Mouse (Mus musculus) ES-E14 (cell line): Measurements from ENCODE around the gene Ythdf1. TPM values are rescaled to one million over a fixed set of nuclear protein-coding genes. Genes with fewer than 3 reads are reported as not detected.

ENCODE experiments used
- DNase-seq: peaks from one replicate; pipeline ENCODE4 v3.0.0-alpha.2; 2013; ENCODE audit warnings: low read depth, low spot score
- H3K27ac ChIP-seq: 2 replicates; pipeline ENCODE4 v1.5.1; 2012; ENCODE audit warnings: low read depth, mild to moderate bottlenecking, low read length, moderate library complexity, mixed read lengths; ENCODE audit not compliant: poor library complexity, insufficient read depth, severe bottlenecking
- H3K36me3 ChIP-seq: 2 replicates; pipeline ENCODE4 v1.6.1; 2012; ENCODE audit warnings: mild to moderate bottlenecking, low read length, moderate library complexity, mixed read lengths; ENCODE audit not compliant: control insufficient read depth, poor library complexity, insufficient read depth, severe bottlenecking
- H3K4me1 ChIP-seq, 2 experiments: fragments of 150-350 bp in 1 of 2; sonication (generic) in 1 of 2; 2 replicates each; pipeline ENCODE4 v1.6.1; 2012; ENCODE audit warnings: low read length in 2 of 2, mild to moderate bottlenecking in 1 of 2, mixed read lengths in 1 of 2; ENCODE audit not compliant: control insufficient read depth in 2 of 2, insufficient read depth in 2 of 2, poor library complexity in 1 of 2
- H3K4me3 ChIP-seq, 2 experiments: fragments of 150-350 bp in 1 of 2; sonication (generic) in 1 of 2; 2 replicates each; pipeline ENCODE4 v1.5.1; 2012; ENCODE audit warnings: low read length in 2 of 2, low read depth in 1 of 2, mild to moderate bottlenecking in 1 of 2, mixed read lengths in 1 of 2; ENCODE audit not compliant: insufficient read depth in 1 of 2, poor library complexity in 1 of 2, severe bottlenecking in 1 of 2
- H3K9ac ChIP-seq: 2 replicates; pipeline ENCODE4 v1.6.1; 2012; ENCODE audit warnings: low read depth, mild to moderate bottlenecking, low read length, mixed read lengths; ENCODE audit not compliant: poor library complexity, insufficient read depth, severe bottlenecking
- H3K9me3 ChIP-seq: fragments of 150-350 bp; sonication (generic); 2 replicates; pipeline ENCODE4 v1.6.1; 2012; ENCODE audit warnings: low read depth, mild to moderate bottlenecking, low read length; ENCODE audit not compliant: control insufficient read depth, insufficient read depth
- CHD2 ChIP-seq: IDR thresholded peaks from 2 replicates; pipeline ENCODE4 v1.6.1; 2014; ENCODE audit warnings: mild to moderate bottlenecking, low read depth, low read length, inconsistent platforms
- HCFC1 ChIP-seq: IDR thresholded peaks from 2 replicates; pipeline ENCODE4 v1.6.1; 2012; ENCODE audit warnings: low read length, inconsistent platforms, borderline replicate concordance; ENCODE audit not compliant: insufficient read depth
- MAFK ChIP-seq: IDR thresholded peaks from 2 replicates; pipeline ENCODE4 v1.6.1; 2014; ENCODE audit warnings: mild to moderate bottlenecking, low read depth, low read length, inconsistent platforms; ENCODE audit not compliant: insufficient read depth
- ZC3H11A ChIP-seq: IDR thresholded peaks from 2 replicates; pipeline ENCODE4 v1.6.1; 2012; ENCODE audit warnings: low read depth, mild to moderate bottlenecking, inconsistent platforms, low read length, borderline replicate concordance
- ZNF384 ChIP-seq: IDR thresholded peaks from 2 replicates; pipeline ENCODE4 v1.6.1; 2012; ENCODE audit warnings: low read depth, low read length, inconsistent platforms
- in situ Hi-C, 2 experiments: fragments of 600-800 bp; cut with MboI; formaldehyde crosslinking; loops; one replicate each; pipeline ENCODE4 v1.15.1; 2025; ENCODE audit warnings: low sequenced_read_pairs in 2 of 2, inconsistent platforms in 1 of 2; ENCODE audit not compliant: unreplicated experiment in 2 of 2
- total RNA-seq: library from RNA; depleted of rRNA; stranded (reverse); fragments of 300-350 nt; gene quantifications from 2 replicates; pipeline ENCODE4 v1.2.3, GENCODE M21; 2012

The Ythdf1 gene
- total RNA-seq, 1 experiment: 58.4 TPM

GRCm38 (mm10) chr2:180915886-180916433 is 4.8 kb downstream of the Ythdf1 start:
- no peak overlapping the region for H3K27ac ChIP-seq
- in situ Hi-C loops: no loop called here
- no peak for DNase-seq
- H3K36me3 ChIP-seq: peaks cover 41% of the 10 kb centered on the region
- H3K9ac ChIP-seq: no peak overlapping the region
- no peak for TF ChIP-seq ZC3H11A
- TF ChIP-seq HCFC1: no peak
- no peak for TF ChIP-seq MAFK
- no peak for TF ChIP-seq CHD2
- H3K4me1 ChIP-seq: peaks cover 0 to 10% of the 10 kb centered on the region in 2 experiments; a peak in 2 of 4 replicates
- H3K4me3 ChIP-seq: no peak overlapping the region
- H3K9me3 ChIP-seq: no peaks in the 10 kb centered on the region

- DNase-seq: no peak
- in situ Hi-C loops: no loop called here
- H3K9me3 ChIP-seq: no peaks in the 10 kb centered on the region
- H3K9ac ChIP-seq: no peak overlapping the region
- peaks cover 2 to 12% of the 10 kb centered on the region in 2 experiments; a peak in 2 of 4 replicates for H3K4me1 ChIP-seq
- H3K27ac ChIP-seq: no peak overlapping the region
- H3K4me3 ChIP-seq: no peak overlapping the region
- TF ChIP-seq ZNF384 (no peak), ZC3H11A (no peak), MAFK (no peak), CHD2 (no peak), HCFC1 (no peak)
- H3K36me3 ChIP-seq: peaks cover 40% of the 10 kb centered on the region
Measured at GRCm38 (mm10) chr2:180910928-180911327, 9.8 kb downstream of the Ythdf1 start.

GRCm38 (mm10) chr2:180905556-180906221 is 15.1 kb downstream of the Ythdf1 start:
- in situ Hi-C loops: no loop called here
- 0 out of 2 replicates have a peak overlapping the region, but pooled peaks have one; percentile 1 for H3K27ac ChIP-seq
- H3K9me3 ChIP-seq: no peaks in the 10 kb centered on the region
- H3K4me3 ChIP-seq: peak overlapping the region in 1 of 2 experiments; percentile 12; a peak in 1 of 4 replicates
- no peak overlapping the region for H3K9ac ChIP-seq
- DNase-seq: no peak
- H3K4me1 ChIP-seq: peaks cover 2 to 7% of the 10 kb centered on the region in 2 experiments; a peak in 2 of 4 replicates
- TF ChIP-seq CHD2: no peak
- no peak for TF ChIP-seq ZC3H11A
- TF ChIP-seq HCFC1: no peak
- TF ChIP-seq ZNF384: no peak
- TF ChIP-seq MAFK: no peak
- H3K36me3 ChIP-seq: peaks cover 16% of the 10 kb centered on the region

GRCm38 (mm10) chr2:180904435-180905208 is 16.1 kb downstream of the Ythdf1 start:
- Histone ChIP-seq H3K27ac (no peak overlapping the region), H3K36me3 (peaks cover 10% of the 10 kb centered on the region), H3K4me3 (no peak overlapping the region), H3K9me3 (no peaks in the 10 kb centered on the region), H3K4me1 (peaks cover 2 to 7% of the 10 kb centered on the region in 2 experiments; a peak in 2 of 4 replicates), H3K9ac (no peak overlapping the region)
- no peak for TF ChIP-seq CHD2
- TF ChIP-seq MAFK: no peak
- no peak for TF ChIP-seq HCFC1
- no peak for TF ChIP-seq ZNF384
- no peak for TF ChIP-seq ZC3H11A
- in situ Hi-C loops: no loop called here
- no peak for DNase-seq
